Mouse (Mus musculus) frontal cortex, postnatal 36 days (tissue): ENCODE measurements around the gene Grip1.
A peak's percentile ranks its signal among the peaks of the same experiment; 100 is the strongest.

ENCODE experiments used
- DNase-seq, 2 experiments: peaks; one replicate each; pipeline ENCODE4 v3.0.0; 2022; ENCODE audit warnings: low spot score in 2 of 2

Grip1 gene

GRCm38 (mm10) chr10:119943906-119944305 lies 490.3 kb downstream of the Grip1 start:
- no peak for DNase-seq

GRCm38 (mm10) chr10:119951460-119951859 lies 497.8 kb downstream of the Grip1 start:
- peak in 1 of 2 experiments; percentile 19 for DNase-seq

- no peak for DNase-seq
Observed at GRCm38 (mm10) chr10:119957260-119957955, 503.8 kb downstream of the Grip1 start.

GRCm38 (mm10) chr10:119960915-119961314 lies 507.3 kb downstream of the Grip1 start:
- no peak for DNase-seq

GRCm38 (mm10) chr10:119966321-119966720 lies 512.7 kb downstream of the Grip1 start:
- DNase-seq: no peak

GRCm38 (mm10) chr10:119979396-119979795 lies 525.8 kb downstream of the Grip1 start:
- DNase-seq: no peak

GRCm38 (mm10) chr10:119980032-119980431 lies 526.4 kb downstream of the Grip1 start:
- DNase-seq: no peak

GRCm38 (mm10) chr10:119984299-119984698 lies 530.7 kb downstream of the Grip1 start:
- DNase-seq: no peak

- DNase-seq: no peak
Observed at GRCm38 (mm10) chr10:119998475-119998874, 544.8 kb downstream of the Grip1 start.

- DNase-seq: no peak
Observed at GRCm38 (mm10) chr10:120002149-120002548, 548.5 kb downstream of the Grip1 start.

- no peak for DNase-seq
Observed at GRCm38 (mm10) chr10:120004096-120004495, 550.5 kb downstream of the Grip1 start.

GRCm38 (mm10) chr10:120005581-120005980 lies 552.0 kb downstream of the Grip1 start:
- no peak for DNase-seq

- DNase-seq: peak; percentile 26 to 45
Observed at GRCm38 (mm10) chr10:120012331-120012730, 558.7 kb downstream of the Grip1 start.

GRCm38 (mm10) chr10:120015117-120015516 lies 561.5 kb downstream of the Grip1 start:
- DNase-seq: no peak

- DNase-seq: no peak
Observed at GRCm38 (mm10) chr10:120026437-120026836, 572.8 kb downstream of the Grip1 start.

- no peak for DNase-seq
Observed at GRCm38 (mm10) chr10:120030901-120031300, 577.3 kb downstream of the Grip1 start.

GRCm38 (mm10) chr10:120031316-120031715 lies 577.7 kb downstream of the Grip1 start:
- no peak for DNase-seq

GRCm38 (mm10) chr10:120033866-120034265 lies 580.2 kb downstream of the Grip1 start:
- no peak for DNase-seq

- no peak for DNase-seq
Observed at GRCm38 (mm10) chr10:120035211-120035733, 581.6 kb downstream of the Grip1 start.

GRCm38 (mm10) chr10:120035824-120036223 lies 582.2 kb downstream of the Grip1 start:
- no peak for DNase-seq

GRCm38 (mm10) chr10:120038194-120038593 lies 584.6 kb downstream of the Grip1 start:
- DNase-seq: peak; percentile 58 to 86

- no peak for DNase-seq
Observed at GRCm38 (mm10) chr10:120044237-120044636, 590.6 kb downstream of the Grip1 start.

GRCm38 (mm10) chr10:120044714-120045234 lies 591.1 kb downstream of the Grip1 start:
- no peak for DNase-seq
